Mouse (Mus musculus) liver, adult 2 months (tissue): ENCODE data around the gene Ndc1. TPM values are rescaled to one million over a fixed set of nuclear protein-coding genes. Genes with fewer than 3 reads are reported as not detected.

ENCODE experiments used
- DNase-seq: peaks from one replicate; pipeline ENCODE4 v3.0.0-alpha.2; 2011; ENCODE audit warnings: low read depth, low spot score; ENCODE audit errors: extremely low read depth
- H3K27ac ChIP-seq: fragments of 200-500 bp; replicated peaks from 2 replicates; pipeline ENCODE4 v1.5.1; 2012; ENCODE audit warnings: low read depth, mild to moderate bottlenecking, control low read depth, inconsistent platforms, low read length; ENCODE audit not compliant: insufficient read depth
- H3K27me3 ChIP-seq: fragments of 200-500 bp; 2 replicates; pipeline ENCODE4 v1.6.1; 2012; ENCODE audit warnings: mild to moderate bottlenecking, moderate library complexity, low read length, inconsistent platforms; ENCODE audit not compliant: control insufficient read depth, insufficient read depth
- H3K36me3 ChIP-seq: fragments of 200-500 bp; 2 replicates; pipeline ENCODE4 v1.6.1; 2012; ENCODE audit warnings: low read length, inconsistent platforms; ENCODE audit not compliant: control insufficient read depth, insufficient read depth
- H3K4me1 ChIP-seq: fragments of 200-500 bp; 2 replicates; pipeline ENCODE4 v1.6.1; 2011; ENCODE audit warnings: low read length; ENCODE audit not compliant: control insufficient read depth, insufficient read depth
- H3K4me3 ChIP-seq: fragments of 200-500 bp; 2 replicates; pipeline ENCODE4 v1.5.1; 2011; ENCODE audit warnings: low read depth, mild to moderate bottlenecking, control low read depth, low read length, moderate library complexity; ENCODE audit not compliant: insufficient read depth
- H3K79me2 ChIP-seq: fragments of 200-500 bp; 2 replicates; pipeline ENCODE4 v1.6.1; 2012; ENCODE audit warnings: inconsistent platforms, mild to moderate bottlenecking, low read length, moderate library complexity; ENCODE audit not compliant: control insufficient read depth, insufficient read depth
- H3K9ac ChIP-seq: fragments of 200-500 bp; 2 replicates; pipeline ENCODE4 v1.6.1; 2012; ENCODE audit warnings: low read depth, mild to moderate bottlenecking, control low read depth, inconsistent platforms, low read length
- CTCF ChIP-seq: fragments of 200-500 bp; IDR thresholded peaks from 2 replicates; pipeline ENCODE4 v1.5.1; 2011; ENCODE audit warnings: low read depth, low read length, control low read depth
- POLR2A ChIP-seq: fragments of 200-500 bp; IDR thresholded peaks from 2 replicates; pipeline ENCODE4 v1.6.1; 2011; ENCODE audit warnings: low read length, control low read depth; ENCODE audit not compliant: insufficient read depth; ENCODE audit errors: extremely low read depth
- WGBS: fragments of 180-500 bp; shearing (Covaris S2); methylation state at CpG from one replicate; pipeline ENCODE4 v1.1.7; 2018; 5-methylcytosine and 5-hydroxymethylcytosine counted together
- polyA plus RNA-seq: library from polyadenylated mRNA; depleted of rRNA; stranded (reverse); fragments of >200 nt; gene quantifications from 2 replicates; pipeline ENCODE4 v1.2.3, GENCODE M21; 2012; rRNA removed
- total RNA-seq: library from RNA; depleted of rRNA; stranded (reverse); fragments of >200 nt; gene quantifications from 2 replicates; pipeline ENCODE4 v1.2.3, GENCODE M21; 2014; rRNA removed

Gene Ndc1
- total and polyA plus RNA-seq, 2 experiments, result 5.3 to 7.0 TPM

DNA sequence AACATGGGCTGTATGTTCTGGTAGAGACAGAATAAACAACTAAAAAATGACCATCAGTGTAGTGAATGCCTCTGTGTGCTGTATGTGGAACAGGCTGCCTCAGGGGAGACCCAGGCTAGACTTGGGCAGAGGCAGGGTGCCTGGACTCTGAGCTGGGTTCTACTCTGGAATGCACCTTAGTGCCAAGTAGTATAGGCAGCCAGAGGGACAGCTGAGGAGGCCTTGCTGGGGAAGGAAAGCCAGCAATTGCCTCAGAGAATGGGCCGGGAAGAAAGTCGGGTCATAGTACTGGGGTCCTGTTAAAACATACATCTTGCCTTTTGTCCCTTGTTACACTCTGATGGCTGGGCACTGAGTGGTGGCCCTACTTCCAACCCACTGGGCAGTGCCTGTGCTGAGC, 91.9 kb downstream of the Ndc1 start:
- no peak for TF ChIP-seq POLR2A
- no peak for TF ChIP-seq CTCF
- no peak for DNase-seq
- Histone ChIP-seq H3K4me3 (no peak overlapping the region), H3K79me2 (no peaks in the 10 kb centered on the region), H3K36me3 (no peaks in the 10 kb centered on the region), H3K27me3 (no peaks in the 10 kb centered on the region), H3K9ac (no peak overlapping the region), H3K27ac (no peak overlapping the region), H3K4me1 (no peaks in the 10 kb centered on the region)
- 86% methylated on average over 2 of the region's 2 CpGs for WGBS

DNA sequence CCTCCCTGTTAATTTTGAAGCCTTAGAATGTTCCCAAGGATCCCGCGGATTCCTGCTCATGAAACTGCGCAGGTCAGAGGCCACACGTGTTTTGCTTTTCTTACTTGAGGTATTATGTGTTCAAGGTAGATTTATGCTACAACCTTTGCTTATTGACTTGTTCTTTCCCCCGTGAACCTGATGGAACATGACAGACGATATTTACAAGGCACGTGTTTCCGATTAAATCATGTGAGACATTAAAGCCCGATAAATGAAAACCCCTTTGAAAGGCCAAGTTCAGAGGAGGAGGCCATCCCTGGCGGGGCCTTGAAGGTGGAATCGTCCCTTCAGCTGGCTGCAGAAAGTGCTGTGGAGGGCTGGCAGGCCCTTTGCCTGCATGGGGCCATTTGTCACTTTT, 92.9 kb downstream of the Ndc1 start:
- Histone ChIP-seq H3K4me3 (no peak overlapping the region), H3K27ac (no peak overlapping the region), H3K79me2 (no peaks in the 10 kb centered on the region), H3K36me3 (no peaks in the 10 kb centered on the region), H3K4me1 (no peaks in the 10 kb centered on the region), H3K27me3 (no peaks in the 10 kb centered on the region), H3K9ac (no peak overlapping the region)
- TF ChIP-seq CTCF (no peak), POLR2A (no peak)
- WGBS, result 88% methylated on average over 11 of the region's 11 CpGs
- DNase-seq, result no peak

Other genes with a start within 250 kb of the Ndc1 start
- 287 and 344 TPM in 2 replicates for gene Tmem59, start 189.4 kb upstream of the Ndc1 start, total RNA-seq
- 348 and 393 TPM in 2 replicates for gene Tmem59, start 189.4 kb upstream of the Ndc1 start, polyA plus RNA-seq
- 5.6 and 6.6 TPM in 2 replicates for gene Tceanc2, start 188.7 kb upstream of the Ndc1 start, total RNA-seq
- gene Tceanc2, start 188.7 kb upstream of the Ndc1 start, polyA plus RNA-seq, result 4.2 and 5.3 TPM in 2 replicates
- not detected in 2 replicates for gene Ldlrad1, start 158.6 kb upstream of the Ndc1 start, total RNA-seq
- gene Ldlrad1, start 158.6 kb upstream of the Ndc1 start, polyA plus RNA-seq, result 0.11 TPM in 1 of 2 replicates, not detected in the other
- gene Lrrc42, start 114.3 kb upstream of the Ndc1 start, total RNA-seq, result 8.3 and 11.4 TPM in 2 replicates
- gene Lrrc42, start 114.3 kb upstream of the Ndc1 start, polyA plus RNA-seq, result 6.3 and 6.6 TPM in 2 replicates
- gene Hspb11, start 114.2 kb upstream of the Ndc1 start, total RNA-seq, result 9.1 and 10.2 TPM in 2 replicates
- 0.85 and 2.0 TPM in 2 replicates for gene Hspb11, start 114.2 kb upstream of the Ndc1 start, polyA plus RNA-seq
- 89.3 and 378 TPM in 2 replicates for gene Dio1, start 60.6 kb upstream of the Ndc1 start, total RNA-seq
- gene Dio1, start 60.6 kb upstream of the Ndc1 start, polyA plus RNA-seq, result 153 and 184 TPM in 2 replicates
- 42.2 and 52.3 TPM in 2 replicates for gene Yipf1, start 53.4 kb upstream of the Ndc1 start, total RNA-seq
- 38.0 and 38.7 TPM in 2 replicates for gene Yipf1, start 53.4 kb upstream of the Ndc1 start, polyA plus RNA-seq
- gene Glis1, start 66.8 kb downstream of the Ndc1 start, total RNA-seq, result not detected in 2 replicates
- gene Glis1, start 66.8 kb downstream of the Ndc1 start, polyA plus RNA-seq, result 0.10 TPM in 1 of 2 replicates, not detected in the other